Mouse (Mus musculus): ENCODE measurements around the gene Wnt11.

Wnt11 gene

GRCm38 (mm10) chr7:98834711-98835321, at the start of gene Wnt11:
TSS of gene Wnt11 (plus strand) at chr7:98835112.
- peak; percentile 50 to 60 for DNase-seq

GRCm38 (mm10) chr7:98786792-98787612, 47.9 kb upstream of the Wnt11 start:
- no peak for DNase-seq

GRCm38 (mm10) chr7:98788721-98789120, 46.2 kb upstream of the Wnt11 start:
- no peak for DNase-seq

DNA sequence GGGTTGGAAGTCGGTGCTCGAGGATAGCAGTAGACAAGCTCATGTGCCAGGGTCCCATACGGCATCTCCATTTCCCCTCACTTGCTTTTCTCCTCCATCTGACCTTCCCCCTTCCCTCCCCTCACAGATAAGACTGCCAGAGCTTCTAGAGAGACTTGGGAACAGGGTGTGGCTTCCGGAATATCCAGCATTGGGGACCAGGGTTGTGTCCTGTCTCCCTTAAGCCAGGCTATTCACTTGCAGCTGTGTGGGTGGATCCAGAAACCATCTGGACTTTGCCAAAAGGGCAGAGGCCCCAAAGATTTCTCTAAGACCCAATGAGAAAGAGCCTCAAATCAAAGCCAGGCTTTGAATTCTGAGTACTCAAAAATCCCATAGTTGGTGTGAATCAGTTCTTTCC, 45.8 kb upstream of the Wnt11 start:
- no peak for DNase-seq

GRCm38 (mm10) chr7:98791864-98792263, 43.0 kb upstream of the Wnt11 start:
- DNase-seq: no peak

DNA sequence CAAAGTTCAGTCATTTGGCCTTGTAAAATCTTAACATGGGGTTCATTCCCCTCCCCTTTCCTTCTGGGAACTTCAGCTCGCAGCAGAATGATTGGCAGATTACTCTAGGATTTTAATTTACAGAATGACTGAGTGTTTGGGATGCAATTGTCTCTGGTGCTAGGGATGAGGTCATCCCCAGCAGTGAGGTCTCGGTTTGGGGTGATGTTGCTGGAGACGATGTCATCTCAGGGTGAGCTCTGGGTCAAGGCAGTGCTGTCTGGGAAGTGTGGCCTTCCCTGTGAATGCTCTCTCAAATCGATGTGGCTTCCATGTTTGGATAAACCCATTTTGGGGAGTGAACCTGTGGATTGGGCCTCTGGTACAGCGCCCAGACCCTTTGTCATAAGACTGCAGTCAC, 41.1 kb upstream of the Wnt11 start:
- DNase-seq: no peak

DNA sequence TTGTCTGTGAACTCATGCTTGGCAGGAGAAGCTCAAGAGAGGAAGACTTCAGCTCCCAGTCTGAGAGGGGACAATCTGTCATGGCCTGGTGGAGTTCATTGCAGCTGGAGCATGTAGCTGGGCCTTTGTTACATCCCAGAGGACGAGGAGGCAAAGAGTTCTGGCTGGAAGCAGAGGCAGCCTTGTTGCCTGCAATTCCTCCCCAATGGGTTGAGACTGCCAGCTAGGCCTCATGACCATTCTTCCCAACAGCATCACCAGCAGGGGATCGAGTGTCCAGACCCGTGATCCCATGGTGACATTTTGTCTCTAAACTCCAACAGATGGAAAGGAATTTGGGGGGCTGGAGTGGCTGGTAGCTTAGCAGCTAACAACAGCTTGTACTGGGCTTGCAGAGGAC, 40.5 kb upstream of the Wnt11 start:
- DNase-seq: no peak

DNA sequence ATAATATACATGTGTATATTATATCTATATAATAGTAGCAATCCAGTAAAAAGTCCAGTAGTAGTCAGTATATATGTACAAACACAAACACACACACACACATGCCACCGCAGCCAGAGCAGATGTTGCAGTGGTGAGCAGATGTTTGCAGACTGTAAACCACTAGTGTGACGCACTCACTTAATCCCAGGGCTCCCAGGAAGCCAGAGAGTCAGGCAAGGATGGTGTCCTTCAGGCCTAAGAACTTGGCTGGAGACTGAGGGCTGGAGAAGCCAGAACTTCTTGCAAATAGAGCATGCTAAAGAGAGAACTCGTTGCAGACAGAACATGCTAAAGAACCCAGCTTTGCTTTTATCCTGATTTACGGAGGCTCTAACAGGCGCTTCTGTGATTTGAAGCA, 39.3 kb upstream of the Wnt11 start:
- DNase-seq: no peak

GRCm38 (mm10) chr7:98797347-98798133, 37.4 kb upstream of the Wnt11 start:
- no peak for DNase-seq

- DNase-seq: peak in 1 of 2 experiments; percentile 59
These were observed 36.8 kb upstream of the Wnt11 start for GRCm38 (mm10) chr7:98798134-98798417.

GRCm38 (mm10) chr7:98800435-98800834, 34.5 kb upstream of the Wnt11 start:
- DNase-seq: no peak

DNA sequence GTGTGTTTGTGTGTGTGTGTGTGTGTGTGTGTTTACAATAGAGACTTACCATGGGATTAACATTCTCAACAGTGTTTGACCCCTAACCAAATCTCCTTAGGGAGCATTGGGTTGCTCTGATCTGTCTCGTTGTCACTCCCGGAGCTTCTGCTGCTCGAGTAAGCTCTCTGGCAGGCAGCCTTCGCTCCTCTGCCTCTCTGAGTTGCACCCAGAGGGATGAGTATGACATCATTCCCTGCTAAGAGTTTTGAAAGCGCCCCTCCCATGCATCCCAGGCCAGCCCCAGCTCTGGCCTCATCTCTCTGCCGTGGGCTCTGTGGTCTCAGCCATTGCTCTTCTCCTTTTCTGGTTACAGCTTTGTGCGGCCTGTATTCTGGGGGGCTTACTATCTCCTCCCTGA, 33.8 kb upstream of the Wnt11 start:
- DNase-seq: no peak

- no peak for DNase-seq
These were observed 31.7 kb upstream of the Wnt11 start for GRCm38 (mm10) chr7:98803181-98803580.

GRCm38 (mm10) chr7:98804841-98805772, 29.8 kb upstream of the Wnt11 start:
- no peak for DNase-seq

DNA sequence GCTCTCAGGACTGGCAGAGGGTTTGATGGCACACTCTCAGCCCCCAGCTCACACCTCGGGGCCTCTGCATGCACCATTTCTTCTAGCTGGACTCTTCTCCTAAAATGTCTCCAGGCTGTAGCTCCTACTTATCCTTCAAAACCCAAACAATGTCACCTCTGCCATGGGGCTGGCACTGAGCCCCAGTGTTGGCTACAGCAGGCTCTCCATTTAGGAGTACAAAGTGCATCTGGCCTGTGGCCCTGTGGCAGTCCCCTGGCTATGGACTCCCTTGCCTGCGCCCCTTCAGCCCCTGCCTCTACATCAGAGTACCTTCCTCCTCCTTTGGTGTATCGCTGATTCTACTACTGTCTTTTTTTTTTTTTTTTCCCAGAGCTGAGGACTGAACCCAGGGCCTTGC, 28.0 kb upstream of the Wnt11 start:
- no peak for DNase-seq

- no peak for DNase-seq
These were observed 25.5 kb upstream of the Wnt11 start for GRCm38 (mm10) chr7:98809372-98809771.

DNA sequence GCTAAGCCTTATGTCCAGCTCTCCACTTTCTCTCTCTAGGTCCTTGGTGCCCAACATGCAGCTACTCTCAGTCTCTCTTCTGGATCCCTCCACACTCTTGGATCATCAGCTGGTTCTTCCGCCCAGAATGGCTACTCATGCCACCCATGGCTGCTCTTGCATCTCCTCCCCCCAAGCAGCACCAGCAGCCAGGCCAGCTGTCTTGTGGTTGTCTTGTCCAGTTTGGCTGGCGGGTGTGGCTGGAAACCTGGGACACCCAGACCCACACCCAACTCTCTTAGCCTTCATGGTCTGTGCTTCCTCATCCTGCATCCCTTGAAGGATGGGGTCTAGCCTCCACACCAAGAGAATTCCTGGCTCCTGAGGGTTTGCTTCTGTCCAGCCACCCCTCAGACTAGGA, 24.3 kb upstream of the Wnt11 start:
- no peak for DNase-seq

DNA sequence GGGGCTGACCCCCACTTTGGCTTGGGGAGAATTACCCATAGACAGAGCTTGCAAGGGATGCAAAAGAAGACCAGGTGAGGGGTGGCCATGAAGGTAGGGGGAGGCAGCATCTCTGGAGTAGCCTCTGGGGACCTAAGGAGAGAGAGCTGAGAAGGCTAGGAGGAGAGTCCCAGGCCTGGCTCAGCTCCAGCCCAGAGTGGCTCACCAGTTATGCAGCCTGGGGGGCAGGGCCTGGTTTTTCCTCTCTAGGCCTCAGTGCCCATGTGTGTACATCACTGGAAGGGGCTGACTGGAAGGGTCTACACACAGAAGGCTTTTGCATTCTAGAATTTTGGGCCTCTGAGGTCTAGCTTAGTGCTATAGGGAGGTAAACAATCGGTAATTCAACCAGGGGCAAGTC, 14.4 kb upstream of the Wnt11 start:
- no peak for DNase-seq

DNA sequence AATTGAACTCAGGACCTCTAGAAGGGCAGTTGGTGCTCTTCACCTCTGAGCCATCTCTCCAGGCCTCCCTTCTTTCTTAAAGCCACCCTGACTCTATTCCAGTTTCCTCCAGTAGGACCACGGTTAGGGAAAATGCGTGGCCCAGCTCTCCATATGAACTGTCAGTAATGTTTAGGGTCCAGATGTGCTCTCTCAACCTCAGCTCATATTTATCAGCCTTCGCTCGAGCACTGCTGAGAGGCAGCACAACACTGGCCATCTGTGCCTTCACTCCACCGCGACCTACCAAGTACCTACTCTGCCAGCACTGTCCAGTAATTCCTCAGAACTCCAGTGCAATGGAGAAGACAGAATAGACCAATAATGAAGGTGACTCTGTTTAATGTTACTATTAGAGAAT, 12.0 kb upstream of the Wnt11 start:
- DNase-seq: no peak

GRCm38 (mm10) chr7:98823896-98824822, 10.8 kb upstream of the Wnt11 start:
- DNase-seq: no peak

DNA sequence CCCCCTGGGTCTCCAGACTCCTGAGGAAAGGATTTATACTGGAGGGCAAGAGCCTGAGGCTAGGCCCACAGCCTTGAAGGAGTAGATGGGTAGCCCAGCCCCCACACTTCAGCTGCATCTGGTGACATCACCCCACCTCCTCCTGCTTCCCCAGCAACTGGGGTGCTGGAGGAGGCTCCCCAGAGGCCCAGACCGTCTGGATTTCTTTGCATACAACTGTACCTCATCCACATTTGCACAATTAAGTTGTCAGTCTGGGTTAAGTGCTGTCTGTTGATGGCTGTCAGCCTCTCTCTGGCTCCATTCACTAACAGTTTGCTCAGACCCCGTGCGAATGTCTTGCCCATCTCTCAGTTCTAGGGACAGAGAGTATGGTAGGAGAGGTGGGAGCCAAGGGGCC, 6.9 kb upstream of the Wnt11 start:
- DNase-seq: no peak

DNA sequence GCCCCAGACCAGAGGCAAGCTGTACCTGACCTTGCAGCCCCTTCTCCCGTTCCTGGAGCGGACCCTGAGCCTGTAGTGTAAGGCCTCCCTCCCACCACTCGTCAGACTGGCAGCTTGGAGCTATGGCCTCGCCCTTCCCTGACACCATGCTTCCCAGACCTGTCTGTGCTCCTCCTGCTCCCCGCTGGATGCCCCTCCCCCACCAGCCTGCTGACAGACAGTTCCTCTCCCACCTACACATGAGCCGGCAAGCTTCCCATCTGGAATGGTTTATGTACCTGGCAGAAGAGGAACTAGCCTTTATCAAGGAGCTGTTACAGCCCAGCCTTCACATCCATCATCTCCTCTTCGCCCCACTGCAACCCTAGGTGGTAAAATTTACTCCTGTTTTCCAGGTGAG, 6.0 kb upstream of the Wnt11 start:
- no peak for DNase-seq
